Mouse (Mus musculus) thymus, adult 2 months (tissue): Measurements from ENCODE around the gene Ppm1g. TPM values are rescaled to one million over a fixed set of nuclear protein-coding genes. Genes with fewer than 3 reads are reported as not detected.
A peak's percentile ranks its signal among the peaks of the same experiment; 100 is the strongest.

Source experiments
- DNase-seq: peaks from one replicate; pipeline ENCODE4 v3.0.0; 2021
- H3K27ac ChIP-seq: fragments of 200-500 bp; 2 replicates; pipeline ENCODE4 v1.5.1; 2012; ENCODE audit warnings: low read length, control low read depth; ENCODE audit not compliant: control insufficient read depth, insufficient read depth
- H3K27me3 ChIP-seq: fragments of 200-500 bp; 2 replicates; pipeline ENCODE4 v1.6.1; 2012; ENCODE audit warnings: mild to moderate bottlenecking, low read length, moderate library complexity, mixed read lengths; ENCODE audit not compliant: control insufficient read depth, insufficient read depth
- H3K36me3 ChIP-seq: fragments of 200-500 bp; 2 replicates; pipeline ENCODE4 v1.6.1; 2012; ENCODE audit warnings: mild to moderate bottlenecking, low read length, moderate library complexity; ENCODE audit not compliant: control insufficient read depth, insufficient read depth
- H3K4me1 ChIP-seq: fragments of 200-500 bp; replicated peaks from 2 replicates; pipeline ENCODE4 v1.6.1; 2012; ENCODE audit warnings: low read length; ENCODE audit not compliant: control insufficient read depth, insufficient read depth
- H3K4me3 ChIP-seq: fragments of 200-500 bp; 2 replicates; pipeline ENCODE4 v1.5.1; 2012; ENCODE audit warnings: mild to moderate bottlenecking, low read length, control low read depth, moderate library complexity; ENCODE audit not compliant: control insufficient read depth, insufficient read depth
- CTCF ChIP-seq: fragments of 200-500 bp; IDR thresholded peaks from 2 replicates; pipeline ENCODE4 v1.5.1; 2012; ENCODE audit warnings: mild to moderate bottlenecking, control low read depth, low read length, moderate library complexity, borderline replicate concordance; ENCODE audit not compliant: control insufficient read depth, poor library complexity, insufficient read depth; ENCODE audit errors: extremely low read depth
- POLR2A ChIP-seq: fragments of 200-500 bp; IDR thresholded peaks from 2 replicates; pipeline ENCODE4 v1.6.1; 2012; ENCODE audit warnings: mild to moderate bottlenecking, low read length, control low read depth, moderate library complexity; ENCODE audit not compliant: control insufficient read depth, poor library complexity, insufficient read depth; ENCODE audit errors: extremely low read depth
- WGBS: fragments of 180-500 bp; shearing (Covaris S2); methylation state at CpG from one replicate; pipeline ENCODE4 v1.1.7; 2018; 5-methylcytosine and 5-hydroxymethylcytosine counted together
- polyA plus RNA-seq: library from polyadenylated mRNA; depleted of rRNA; stranded (reverse); fragments of >200 nt; gene quantifications from 2 replicates; pipeline ENCODE4 v1.2.3, GENCODE M21; 2012; rRNA removed

Gene Ppm1g
- polyA plus RNA-seq, 1 experiment, result 122 TPM

GRCm38 (mm10) chr5:31154152-31154553, 66.3 kb downstream of the Ppm1g start, which contains the start of gene Mpv17:
Gene Mpv17, minus strand, starts transcription at chr5:31154251.
- peaks cover 24% of the 10 kb centered on the region for H3K36me3 ChIP-seq
- peak within 1 kb of the TSS; percentile 91 for H3K4me3 ChIP-seq
- H3K27me3 ChIP-seq, result no peaks in the 10 kb centered on the region
- TF ChIP-seq POLR2A (peak; percentile 58), CTCF (no peak)
- DNase-seq, result peak; percentile 71
- H3K4me1 ChIP-seq, result peaks cover 8% of the 10 kb centered on the region
- 0 out of 2 replicates have a peak within 1 kb of the TSS, but pooled peaks have one; percentile 16 for H3K27ac ChIP-seq
- WGBS, result under 1% methylated on average over 19 of the region's 19 CpGs

- peak; percentile 11 for DNase-seq
- peaks cover 19% of the 10 kb centered on the region for H3K36me3 ChIP-seq
- H3K4me1 ChIP-seq, result peaks cover 8% of the 10 kb centered on the region
- TF ChIP-seq POLR2A (no peak), CTCF (no peak)
- peak overlapping the region; percentile 91 for H3K4me3 ChIP-seq
- no peaks in the 10 kb centered on the region for H3K27me3 ChIP-seq
- WGBS, result 43% methylated on average over 6 of the region's 6 CpGs
- H3K27ac ChIP-seq, result no peak overlapping the region
Measured at GRCm38 (mm10) chr5:31153516-31154151, 66.9 kb downstream of the Ppm1g start.

Other genes with a start within 250 kb of the Ppm1g start
- 52.0 and 67.0 TPM in 2 replicates for gene Atraid, start 172.4 kb downstream of the Ppm1g start, polyA plus RNA-seq
- 35.1 and 37.3 TPM in 2 replicates for gene Slc5a6, start 171.8 kb downstream of the Ppm1g start, polyA plus RNA-seq
- 59.8 and 80.9 TPM in 2 replicates for gene Cad, start 165.9 kb downstream of the Ppm1g start, polyA plus RNA-seq
- gene Dnajc5g, start 114.4 kb downstream of the Ppm1g start, polyA plus RNA-seq, result not detected in 2 replicates
- gene Slc30a3, start 112.5 kb downstream of the Ppm1g start, polyA plus RNA-seq, result 0.48 and 0.77 TPM in 2 replicates
- 0.92 and 9.3 TPM in 2 replicates for gene Trim54, start 104.0 kb downstream of the Ppm1g start, polyA plus RNA-seq
- gene Ucn, start 81.9 kb downstream of the Ppm1g start, polyA plus RNA-seq, result not detected in 2 replicates
- gene Mpv17, start 66.4 kb downstream of the Ppm1g start, polyA plus RNA-seq, result 43.8 and 55.8 TPM in 2 replicates
- 3.5 and 4.7 TPM in 2 replicates for gene Gm29609, start 40.8 kb downstream of the Ppm1g start, polyA plus RNA-seq
- gene Gtf3c2, start 40.5 kb downstream of the Ppm1g start, polyA plus RNA-seq, result 112 and 113 TPM in 2 replicates
- 127 and 134 TPM in 2 replicates for gene Snx17, start 27.5 kb downstream of the Ppm1g start, polyA plus RNA-seq
- gene Eif2b4, start 27.3 kb downstream of the Ppm1g start, polyA plus RNA-seq, result 74.5 and 88.0 TPM in 2 replicates
- 88.5 and 90.3 TPM in 2 replicates for gene Zfp513, start 18.4 kb downstream of the Ppm1g start, polyA plus RNA-seq
- gene Nrbp1, start 20.2 kb upstream of the Ppm1g start, polyA plus RNA-seq, result 261 and 301 TPM in 2 replicates
- gene Gm9970, start 20.5 kb upstream of the Ppm1g start, polyA plus RNA-seq, result 0.29 and 0.69 TPM in 2 replicates
- 48.1 and 56.2 TPM in 2 replicates for gene Krtcap3, start 31.0 kb upstream of the Ppm1g start, polyA plus RNA-seq
- gene Ift172, start 70.4 kb upstream of the Ppm1g start, polyA plus RNA-seq, result 19.1 and 21.6 TPM in 2 replicates
- gene Fndc4, start 75.4 kb upstream of the Ppm1g start, polyA plus RNA-seq, result 1.8 and 2.4 TPM in 2 replicates
- gene Gckr, start 76.8 kb upstream of the Ppm1g start, polyA plus RNA-seq, result 0.05 and 0.64 TPM in 2 replicates
- gene Zfp512, start 231.7 kb upstream of the Ppm1g start, polyA plus RNA-seq, result 25.3 and 27.1 TPM in 2 replicates